Mouse (Mus musculus) neural tube, embryonic 14.5 days (tissue): ENCODE data around the gene Scmh1. TPM values are rescaled to one million over a fixed set of nuclear protein-coding genes. Genes with fewer than 3 reads are reported as not detected.

Experiments used
- polyA plus RNA-seq: library from polyadenylated mRNA; unstranded; fragments of >200 nt; fragmentation: Nextera tagmentation; extraction: Ambion mirVana; gene quantifications from 2 replicates; pipeline ENCODE4 v1.2.1, GENCODE M21; 2014

Gene Scmh1
- polyA plus RNA-seq, 1 experiment from 2014 or later, result 90.8 TPM

Other genes with a start within 250 kb of the Scmh1 start
- 0.32 TPM in 1 of 2 replicates, not detected in the other for gene Edn2, start 244.1 kb upstream of the Scmh1 start, polyA plus RNA-seq
- gene Foxo6, start 117.9 kb upstream of the Scmh1 start, polyA plus RNA-seq, result 0.85 and 1.1 TPM in 2 replicates
- 0.15 TPM in 1 of 2 replicates, not detected in the other for gene Slfnl1, start 127.0 kb downstream of the Scmh1 start, polyA plus RNA-seq
- gene Ctps, start 165.0 kb downstream of the Scmh1 start, polyA plus RNA-seq, result 91.7 and 95.5 TPM in 2 replicates
- not detected in 2 replicates for gene Gm8439, start 183.5 kb downstream of the Scmh1 start, polyA plus RNA-seq